Mouse (Mus musculus): ENCODE data around the gene Kcnk4.

GRCm38 (mm10) chr19:6956461-6956860 lies 22.1 kb upstream of the Kcnk4 start:
- TF ChIP-seq CTCF (IDR thresholded peaks at IDR 0.05; ENCODE audit: low read depth, low read length) (no peak), POLR2AphosphoS5 (IDR thresholded peaks at IDR 0.05; ENCODE audit: insufficient replicate concordance, low read depth, low read length) (no peak), GATA1 (IDR thresholded peaks at IDR 0.05; ENCODE audit: borderline replicate concordance, low read length) (no peak)
